Comparison of ENCODE assay signal across 8 mouse cellular contexts in the genomic region with DNA sequence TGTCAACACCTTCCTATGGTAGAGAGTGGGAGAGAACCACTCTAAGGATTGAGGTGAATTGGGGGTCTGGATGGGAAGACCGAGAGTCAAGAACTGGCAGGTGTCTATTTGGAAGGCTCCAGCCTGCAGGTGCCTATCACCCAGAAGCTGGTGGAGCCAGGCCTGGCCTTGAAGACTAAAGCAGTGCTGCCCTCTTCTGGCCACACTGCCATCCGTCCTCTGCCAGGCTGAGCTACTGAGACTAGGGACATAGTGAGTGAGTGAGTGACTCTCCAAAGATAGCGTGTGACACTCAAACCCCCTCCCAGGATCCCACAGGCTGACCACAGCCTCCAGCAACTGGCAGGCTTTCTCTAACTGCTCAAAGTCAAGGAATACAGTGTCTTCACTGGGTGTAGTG. TPM values are rescaled to one million over a fixed set of nuclear protein-coding genes. Genes with fewer than 3 reads are reported as not detected.
DNase-seq lines count a peak whose midpoint lies in the region; TF ChIP-seq lines count a peak whose summit lies in the region.
"Had no signal": no experiment of that assay in that cellular context is flagged by ENCODE, and none has a peak within 500 bp of the region (broad histone marks: within the 10 kb centered on the region; RNA-seq: fewer than 3 reads in every experiment).

No protein-coding gene starts in this region.

- H3K4me3 ChIP-seq in E14TG2a.4 (replicated peaks; ENCODE audit: low read length), result no peak overlapping the region
- H3K4me3 ChIP-seq: liver, embryonic 15.5 days had no signal

- peak; percentile 71 for TF ChIP-seq CTCF in E14TG2a.4 (conservative IDR thresholded peaks at IDR 0.05; ENCODE audit: low read length)

- peak; percentile 76 for DNase-seq in R1 (ENCODE audit: low read depth, low spot score)
- DNase-seq in cerebellum, postnatal 14 days, result peak; percentile 89 to 94
- DNase-seq in gastrocnemius, adult 18-20 months (ENCODE audit: low spot score), result peak; percentile 62
- DNase-seq in kidney, postnatal 36 days, result peak; percentile 75 to 92
- peak; percentile 47 for DNase-seq in lung, postnatal 25 days (ENCODE audit: low spot score)
- peak; percentile 85 to 88 for DNase-seq in right cerebral cortex, postnatal 10 days (ENCODE audit: low spot score in 2 of 2)

- peaks cover 22% of the 10 kb centered on the region for H3K27me3 ChIP-seq in E14TG2a.4 (ENCODE audit: insufficient read depth, low read length)

- 0 out of 2 replicates have a peak, but pooled peaks cover 4% of the 10 kb centered on the region for H3K4me1 ChIP-seq in E14TG2a.4 (replicated peaks; ENCODE audit: low read depth, low read length)
- H3K4me1 ChIP-seq: liver, embryonic 15.5 days had no signal

- no peaks in the 10 kb centered on the region for H3K9me3 ChIP-seq in E14TG2a.4 (ENCODE audit: low read length)
- H3K9me3 ChIP-seq: liver, embryonic 15.5 days had no signal

- H3K36me3 ChIP-seq in E14TG2a.4 (ENCODE audit: insufficient read depth, low read length), result no peaks in the 10 kb centered on the region
- H3K36me3 ChIP-seq: liver, embryonic 15.5 days had no signal

RNA-seq across cellular contexts. Expression of gene Odf3l1, which starts 17.0 kb away (rescaled TPM):
- total RNA-seq in gastrocnemius, adult 18-20 months (2021), result not detected

RNA-seq across cellular contexts. Expression of gene Cspg4, which starts 17.3 kb away (rescaled TPM):
- 1 to 10 TPM; 2.9 to 5.8 TPM for total RNA-seq in gastrocnemius, adult 18-20 months (2021)

RNA-seq across cellular contexts. Expression of gene Lingo1, which starts 51.3 kb away (rescaled TPM):
- total RNA-seq in gastrocnemius, adult 18-20 months (2021), result under 1 TPM; 0.37 to 0.66 TPM
